Mouse (Mus musculus): ENCODE measurements around the gene Pgpep1. TPM values are rescaled to one million over a fixed set of nuclear protein-coding genes. Genes with fewer than 3 reads are reported as not detected.

The Pgpep1 gene
- total RNA-seq, 4 experiments from 2014 or later = 13.6 to 19.0 (median 15.7) TPM

- peak; percentile 78 to 87 for DNase-seq (ENCODE audit: low spot score in 2 of 2)
Measured at GRCm38 (mm10) chr8:70609368-70609848, 50.8 kb downstream of the Pgpep1 start.

GRCm38 (mm10) chr8:70608749-70609367 lies 51.3 kb downstream of the Pgpep1 start, which contains the start of gene Ssbp4:
Gene Ssbp4, minus strand, starts transcription at chr8:70608872.
- no peak for DNase-seq (ENCODE audit: low spot score in 2 of 2)

GRCm38 (mm10) chr8:70607898-70608748 lies 52.1 kb downstream of the Pgpep1 start:
- DNase-seq (ENCODE audit: low spot score in 2 of 2) = peak in 1 of 2 experiments; percentile 53

- no peak for DNase-seq (ENCODE audit: low spot score in 2 of 2)
Measured at GRCm38 (mm10) chr8:70607603-70607897, 52.6 kb downstream of the Pgpep1 start.

- DNase-seq (ENCODE audit: low spot score in 2 of 2) = no peak
Measured at GRCm38 (mm10) chr8:70606780-70607602, 53.2 kb downstream of the Pgpep1 start.

GRCm38 (mm10) chr8:70605871-70606779 lies 54.1 kb downstream of the Pgpep1 start:
- DNase-seq (ENCODE audit: low spot score in 2 of 2) = no peak

GRCm38 (mm10) chr8:70604558-70604957 lies 55.6 kb downstream of the Pgpep1 start:
- DNase-seq (ENCODE audit: low spot score in 2 of 2) = no peak

GRCm38 (mm10) chr8:70602139-70602811 lies 57.9 kb downstream of the Pgpep1 start:
- no peak for DNase-seq (ENCODE audit: low spot score in 2 of 2)

GRCm38 (mm10) chr8:70601271-70601649 lies 58.9 kb downstream of the Pgpep1 start:
- no peak for DNase-seq (ENCODE audit: low spot score in 2 of 2)

GRCm38 (mm10) chr8:70600473-70601270 lies 59.5 kb downstream of the Pgpep1 start:
- no peak for DNase-seq (ENCODE audit: low spot score in 2 of 2)

GRCm38 (mm10) chr8:70599507-70600290 lies 60.5 kb downstream of the Pgpep1 start:
- no peak for DNase-seq (ENCODE audit: low spot score in 2 of 2)

GRCm38 (mm10) chr8:70598722-70599121 lies 61.5 kb downstream of the Pgpep1 start:
- DNase-seq (ENCODE audit: low spot score in 2 of 2) = no peak

GRCm38 (mm10) chr8:70598283-70598682 lies 61.9 kb downstream of the Pgpep1 start:
- peak; percentile 65 for DNase-seq (ENCODE audit: low spot score in 2 of 2)

GRCm38 (mm10) chr8:70597417-70598272 lies 62.5 kb downstream of the Pgpep1 start:
- no peak for DNase-seq (ENCODE audit: low spot score in 2 of 2)

- DNase-seq (ENCODE audit: low spot score in 2 of 2) = no peak
Measured at GRCm38 (mm10) chr8:70596775-70597416, 63.3 kb downstream of the Pgpep1 start.
